Mouse (Mus musculus): ENCODE results near the gene Apol7b. TPM values are rescaled to one million over a fixed set of nuclear protein-coding genes. Genes with fewer than 3 reads are reported as not detected.
A peak's percentile ranks its signal among the peaks of the same experiment; 100 is the strongest.
"Not testable (repeated sequence)": the region's sequence is repeated elsewhere in the genome, so short reads cannot be mapped to it uniquely, and the experiment has no call there.

Apol7b gene
- not detected for total RNA-seq (2021)
- long read RNA-seq, experiment 1, result 0 reads
- long read RNA-seq, experiment 2, result 0 reads

DNA sequence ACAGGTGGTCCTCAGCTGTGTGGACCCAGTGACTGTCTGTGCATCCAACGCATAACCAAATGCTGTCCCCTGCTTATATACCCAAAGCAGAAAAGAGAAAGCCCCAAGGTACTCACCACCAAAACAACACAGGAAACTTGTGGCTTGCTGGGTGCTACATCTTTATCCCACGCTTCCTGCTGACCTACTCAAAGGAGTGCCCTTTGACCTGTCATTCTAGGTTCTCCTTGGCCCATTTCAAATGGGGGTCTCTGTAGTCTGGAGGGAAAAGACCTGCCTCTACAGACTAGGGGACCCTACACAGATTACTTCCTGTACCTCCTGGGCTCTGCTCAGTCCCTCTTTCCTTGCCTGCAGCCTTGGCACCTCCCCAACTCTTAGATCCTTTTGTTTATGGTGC, at the start of gene Apol7b:
Gene Apol7b (minus strand): TSS at position 101 of the 400 bp plus-strand sequence.
- DNase-seq (ENCODE audit: extremely low spot score in 1 of 2, low spot score in 2 of 2); intact Hi-C loops (cut with DNase I); H3K4me3 ChIP-seq; H3K27ac ChIP-seq: not testable (repeated sequence)

DNA sequence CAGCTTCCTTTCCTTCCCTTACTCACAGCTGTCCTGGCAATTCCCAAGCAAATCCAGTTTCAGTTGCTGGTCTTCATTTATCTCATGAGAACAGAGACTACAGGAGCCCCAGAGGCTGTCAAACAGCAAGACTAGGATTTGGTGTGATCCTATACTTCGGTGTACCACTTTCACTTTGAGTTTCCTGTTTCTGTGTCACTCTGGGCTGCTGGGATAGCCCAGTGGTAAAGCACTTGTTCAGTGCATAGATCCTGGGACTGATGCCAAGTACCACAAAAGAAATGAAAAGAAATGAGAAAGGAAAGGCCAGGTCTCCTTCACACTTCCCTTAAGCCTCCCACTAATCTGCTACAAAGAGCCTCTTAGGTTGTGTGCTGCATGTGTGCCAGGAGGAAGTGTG, 47.4 kb upstream of the Apol7b start:
- DNase-seq (ENCODE audit: extremely low spot score in 1 of 2, low spot score in 2 of 2); H3K4me3 ChIP-seq; H3K27ac ChIP-seq; intact Hi-C loops (cut with DNase I): not testable (repeated sequence)

DNA sequence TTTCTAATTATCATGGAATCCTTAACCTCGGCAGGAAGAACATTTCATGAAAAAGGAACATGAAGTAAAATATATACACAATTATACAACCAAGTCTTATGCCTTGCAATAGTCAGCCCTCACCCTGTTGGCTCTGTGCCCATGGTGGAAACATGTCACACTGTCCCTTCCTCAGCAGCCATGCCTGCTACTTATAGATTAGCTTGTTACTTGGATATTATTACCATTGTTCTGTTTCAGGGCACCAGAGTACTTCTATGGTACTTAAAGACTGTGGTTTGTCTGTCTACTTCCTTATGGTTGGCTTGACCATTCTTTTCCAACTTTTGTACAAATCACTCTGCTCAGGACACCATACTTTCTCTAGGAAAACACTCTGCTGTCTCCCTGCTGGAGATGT, 45.9 kb upstream of the Apol7b start:
- H3K27ac ChIP-seq; H3K4me3 ChIP-seq; intact Hi-C loops (cut with DNase I); DNase-seq (ENCODE audit: extremely low spot score in 1 of 2, low spot score in 2 of 2): not testable (repeated sequence)

- DNase-seq (ENCODE audit: extremely low spot score in 1 of 2, low spot score in 2 of 2), result no peak
- Histone ChIP-seq H3K4me3 (no peak overlapping the region), H3K27ac (no peak overlapping the region)
- intact Hi-C loops (cut with DNase I), result no loop called here
- TF ChIP-seq CTCF (IDR thresholded peaks at IDR 0.05), result no peak
Observed at GRCm38 (mm10) chr15:77482140-77482794, 35.0 kb upstream of the Apol7b start.

DNA sequence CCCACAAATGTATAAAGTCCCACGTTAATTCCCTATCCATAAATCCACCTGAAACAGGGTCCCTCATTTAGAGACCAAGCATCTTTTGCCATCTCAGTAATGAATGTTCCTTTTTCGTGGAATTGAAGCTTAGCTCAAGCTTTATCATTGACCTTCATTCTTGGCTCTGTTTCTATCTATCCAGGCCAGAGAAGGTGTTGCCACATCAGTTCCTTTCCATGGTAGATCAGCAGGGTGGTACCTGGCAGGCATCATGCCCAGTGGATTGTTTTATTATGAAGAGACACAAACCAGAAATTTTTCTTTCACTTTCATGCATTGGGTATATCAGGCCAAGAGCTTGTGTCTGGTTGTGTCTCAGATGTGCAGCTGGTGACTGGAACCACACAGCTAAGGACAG, 29.4 kb upstream of the Apol7b start, which contains the start of gene Apol10a:
Gene Apol10a (plus strand): TSS at position 355 of the 400 bp plus-strand sequence.
- intact Hi-C loops (cut with DNase I), result loop anchor here (10.0 kb wide), 1 partner anchor 188 kb away; no protein-coding TSS in a partner anchor

GRCm38 (mm10) chr15:77474699-77475390, 27.6 kb upstream of the Apol7b start:
- not testable (repeated sequence) for DNase-seq (ENCODE audit: extremely low spot score in 1 of 2, low spot score in 2 of 2); H3K4me3 ChIP-seq; H3K27ac ChIP-seq
- intact Hi-C loops (cut with DNase I), result loop anchor here (10.0 kb wide), 1 partner anchor 190 kb away; no protein-coding TSS in a partner anchor

More for the DNA sequence above, 29.4 kb upstream of the Apol7b start, which contains the start of gene Apol10a:
- H3K4me3 ChIP-seq; H3K27ac ChIP-seq; DNase-seq (ENCODE audit: extremely low spot score in 1 of 2, low spot score in 2 of 2): not testable (repeated sequence)

- DNase-seq (ENCODE audit: extremely low spot score in 1 of 2, low spot score in 2 of 2), result peak in 1 of 2 experiments; percentile 24
- H3K27ac ChIP-seq; H3K4me3 ChIP-seq; intact Hi-C loops (cut with DNase I): not testable (repeated sequence)
- TF ChIP-seq CTCF (IDR thresholded peaks at IDR 0.05), result peak; percentile 33
Observed at GRCm38 (mm10) chr15:77449927-77450326, 2.6 kb upstream of the Apol7b start.

GRCm38 (mm10) chr15:77445668-77446067, 1.6 kb downstream of the Apol7b start:
- intact Hi-C loops (cut with DNase I); H3K4me3 ChIP-seq; H3K27ac ChIP-seq; DNase-seq (ENCODE audit: extremely low spot score in 1 of 2, low spot score in 2 of 2): not testable (repeated sequence)

- H3K4me3 ChIP-seq; intact Hi-C loops (cut with DNase I); H3K27ac ChIP-seq: not testable (repeated sequence)
- DNase-seq (ENCODE audit: extremely low spot score in 1 of 2, low spot score in 2 of 2), result peak; percentile 18 to 20
Observed at GRCm38 (mm10) chr15:77444746-77445145, 2.5 kb downstream of the Apol7b start.

DNA sequence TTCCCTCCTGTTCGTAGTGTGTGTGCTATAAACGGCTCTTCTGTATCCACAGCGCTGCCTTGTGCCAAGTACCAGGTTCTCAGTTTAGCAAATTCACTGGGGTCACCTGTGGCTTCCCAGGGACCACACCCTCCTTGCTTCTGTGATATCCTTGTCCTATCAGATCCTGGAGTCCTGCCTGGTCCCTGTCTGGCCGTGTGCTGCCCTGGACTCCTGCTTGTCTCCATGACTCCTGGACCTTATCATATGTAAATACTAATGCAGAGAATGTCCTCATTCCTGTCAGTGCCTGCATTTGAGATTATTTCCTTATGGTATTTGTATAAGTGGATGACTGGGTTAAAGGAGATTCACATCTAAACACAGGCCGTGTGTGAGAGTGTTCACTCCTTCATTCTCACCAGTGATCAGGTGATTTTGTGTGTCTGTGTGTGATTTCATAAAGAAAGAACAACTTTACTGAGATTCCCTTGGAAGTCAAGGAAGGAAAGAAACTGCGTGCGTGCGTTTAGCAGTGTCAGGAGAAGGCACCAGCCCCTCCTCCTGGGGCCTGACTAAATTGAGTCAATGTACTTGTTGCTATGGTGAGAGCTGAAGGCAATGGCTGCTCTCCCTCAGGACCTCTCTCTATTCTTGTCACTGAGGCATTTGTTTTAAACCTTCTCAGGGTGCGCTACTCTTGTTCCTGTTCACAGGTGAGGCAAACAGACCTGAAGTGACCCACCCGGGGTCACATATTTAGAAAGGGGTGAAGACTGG, 18.4 kb downstream of the Apol7b start:
- DNase-seq (ENCODE audit: extremely low spot score in 1 of 2, low spot score in 2 of 2); intact Hi-C loops (cut with DNase I); H3K4me3 ChIP-seq; H3K27ac ChIP-seq: not testable (repeated sequence)

DNA sequence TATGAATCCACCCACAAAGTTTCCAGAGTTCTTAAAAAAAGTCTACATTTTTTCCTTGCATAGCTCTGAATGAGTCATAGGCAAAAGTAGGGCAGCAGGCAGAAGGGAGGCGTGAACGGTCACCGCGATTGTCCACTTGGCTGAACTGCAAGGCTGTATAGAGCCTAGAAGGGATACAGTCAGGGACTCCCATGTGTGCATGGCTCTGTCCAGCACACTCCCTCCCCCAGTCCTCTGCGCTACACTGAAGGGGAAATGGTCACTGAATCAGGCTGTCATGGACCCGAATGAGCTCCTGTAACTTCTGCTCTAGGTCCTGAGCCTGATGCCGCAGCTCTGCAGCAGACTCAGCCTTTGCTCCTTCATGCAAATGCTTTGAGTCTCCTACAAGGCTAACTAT, 24.4 kb downstream of the Apol7b start:
- H3K27ac ChIP-seq, result peak overlapping the region; percentile 44; the same call in 1 of the 2 replicates
- H3K4me3 ChIP-seq; DNase-seq (ENCODE audit: extremely low spot score in 1 of 2, low spot score in 2 of 2); intact Hi-C loops (cut with DNase I): not testable (repeated sequence)

DNA sequence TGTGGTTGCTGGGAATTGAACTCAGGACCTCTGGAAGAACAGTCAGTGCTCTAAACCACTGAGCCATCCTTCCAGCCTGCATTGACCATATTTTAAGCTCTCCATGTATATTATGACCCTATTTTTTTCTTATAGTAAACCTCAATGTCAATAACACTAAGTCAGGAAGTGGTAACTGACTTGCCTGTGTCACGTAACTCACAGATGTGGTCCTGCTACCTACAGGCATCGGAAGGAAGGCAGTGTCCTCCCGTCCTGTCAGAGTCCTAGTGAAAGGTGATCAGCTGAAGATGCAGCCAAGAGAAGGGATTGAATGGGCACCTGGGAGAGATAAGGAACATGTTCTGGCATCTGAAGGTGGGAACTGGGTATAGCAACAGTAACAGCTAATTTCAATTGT, 27.6 kb downstream of the Apol7b start:
- H3K27ac ChIP-seq; intact Hi-C loops (cut with DNase I); H3K4me3 ChIP-seq; DNase-seq (ENCODE audit: extremely low spot score in 1 of 2, low spot score in 2 of 2): not testable (repeated sequence)

- intact Hi-C loops (cut with DNase I); DNase-seq (ENCODE audit: extremely low spot score in 1 of 2, low spot score in 2 of 2); H3K4me3 ChIP-seq; H3K27ac ChIP-seq: not testable (repeated sequence)
Observed at GRCm38 (mm10) chr15:77416655-77417333, 30.5 kb downstream of the Apol7b start.

- H3K27ac ChIP-seq; DNase-seq (ENCODE audit: extremely low spot score in 1 of 2, low spot score in 2 of 2); H3K4me3 ChIP-seq; intact Hi-C loops (cut with DNase I): not testable (repeated sequence)
Observed at GRCm38 (mm10) chr15:77415653-77416052, 31.6 kb downstream of the Apol7b start.

All from left cerebral cortex, adult 2 months (tissue).